Mouse (Mus musculus): ENCODE measurements around the gene Jpt1. TPM values are rescaled to one million over a fixed set of nuclear protein-coding genes. Genes with fewer than 3 reads are reported as not detected.

The Jpt1 gene
- total RNA-seq, 1 experiment: 205 TPM

GRCm38 (mm10) chr11:115448998-115449397 lies 65.2 kb downstream of the Jpt1 start:
- H3K4me3 ChIP-seq (ENCODE audit: insufficient read depth in 1 of 2, low read depth in 1 of 2, low read length in 2 of 2, poor library complexity in 1 of 2, severe bottlenecking in 1 of 2): no peak overlapping the region
- no peaks in the 10 kb centered on the region for H3K9me3 ChIP-seq (ENCODE audit: control insufficient read depth, insufficient read depth, low read depth, low read length)
- no peak for TF ChIP-seq HCFC1 (IDR thresholded peaks at IDR 0.05; ENCODE audit: borderline replicate concordance, insufficient read depth, low read length)
- TF ChIP-seq ZC3H11A (IDR thresholded peaks at IDR 0.05; ENCODE audit: borderline replicate concordance, low read depth, low read length): no peak
- DNase-seq (ENCODE audit: low read depth, low spot score): no peak
- H3K9ac ChIP-seq (ENCODE audit: insufficient read depth, low read depth, low read length, poor library complexity, severe bottlenecking): no peak overlapping the region
- peaks cover 0 to 1% of the 10 kb centered on the region in 2 experiments; a peak in 1 of 4 replicates for H3K4me1 ChIP-seq (ENCODE audit: control insufficient read depth in 2 of 2, insufficient read depth in 2 of 2, low read length in 2 of 2, poor library complexity in 1 of 2)
- in situ Hi-C loops (cut with MboI; ENCODE audit: low sequenced_read_pairs in 2 of 2, unreplicated experiment in 2 of 2): no loop called here
- H3K36me3 ChIP-seq (ENCODE audit: control insufficient read depth, insufficient read depth, low read length, poor library complexity, severe bottlenecking): no peaks in the 10 kb centered on the region
- H3K27ac ChIP-seq (ENCODE audit: insufficient read depth, low read depth, low read length, poor library complexity, severe bottlenecking): no peak overlapping the region

- no peak overlapping the region for H3K27ac ChIP-seq (ENCODE audit: insufficient read depth, low read depth, low read length, poor library complexity, severe bottlenecking)
Measured at GRCm38 (mm10) chr11:115448075-115448474, 66.1 kb downstream of the Jpt1 start.

More at GRCm38 (mm10) chr11:115448075-115448474, 66.1 kb downstream of the Jpt1 start:
- H3K9ac ChIP-seq (ENCODE audit: insufficient read depth, low read depth, low read length, poor library complexity, severe bottlenecking): peak overlapping the region; percentile 42; the same call in 1 of the 2 replicates
- no peaks in the 10 kb centered on the region for H3K9me3 ChIP-seq (ENCODE audit: control insufficient read depth, insufficient read depth, low read depth, low read length)
- H3K36me3 ChIP-seq (ENCODE audit: control insufficient read depth, insufficient read depth, low read length, poor library complexity, severe bottlenecking): no peaks in the 10 kb centered on the region
- in situ Hi-C loops (cut with MboI; ENCODE audit: low sequenced_read_pairs in 2 of 2, unreplicated experiment in 2 of 2): no loop called here
- peaks cover 0 to 1% of the 10 kb centered on the region in 2 experiments; a peak in 1 of 4 replicates for H3K4me1 ChIP-seq (ENCODE audit: control insufficient read depth in 2 of 2, insufficient read depth in 2 of 2, low read length in 2 of 2, poor library complexity in 1 of 2)
- H3K4me3 ChIP-seq (ENCODE audit: insufficient read depth in 1 of 2, low read depth in 1 of 2, low read length in 2 of 2, poor library complexity in 1 of 2, severe bottlenecking in 1 of 2): peak overlapping the region; percentile 51 to 52
- TF ChIP-seq ZC3H11A (IDR thresholded peaks at IDR 0.05; ENCODE audit: borderline replicate concordance, low read depth, low read length): no peak
- TF ChIP-seq CHD2 (IDR thresholded peaks at IDR 0.05; ENCODE audit: low read depth, low read length): no peak
- no peak for TF ChIP-seq MAFK (IDR thresholded peaks at IDR 0.05; ENCODE audit: insufficient read depth, low read depth, low read length)
- no peak for TF ChIP-seq HCFC1 (IDR thresholded peaks at IDR 0.05; ENCODE audit: borderline replicate concordance, insufficient read depth, low read length)
- TF ChIP-seq ZNF384 (IDR thresholded peaks at IDR 0.05; ENCODE audit: low read depth, low read length): no peak
- DNase-seq (ENCODE audit: low read depth, low spot score): no peak

Other genes with a start within 250 kb of the Jpt1 start
- 0.21 and 0.22 TPM in 2 replicates for gene Grin2c, start 247.1 kb downstream of the Jpt1 start, total RNA-seq (2012; rRNA removed)
- gene Fdxr, start 237.3 kb downstream of the Jpt1 start, total RNA-seq (2012; rRNA removed): 12.1 and 21.0 TPM in 2 replicates
- gene Fads6, start 216.7 kb downstream of the Jpt1 start, total RNA-seq (2012; rRNA removed): 2.1 and 3.7 TPM in 2 replicates
- gene Otop2, start 207.2 kb downstream of the Jpt1 start, total RNA-seq (2012; rRNA removed): 0.18 and 0.21 TPM in 2 replicates
- gene Ush1g, start 192.3 kb downstream of the Jpt1 start, total RNA-seq (2012; rRNA removed): 0.11 TPM in 1 of 2 replicates, not detected in the other
- gene Otop3, start 179.7 kb downstream of the Jpt1 start, total RNA-seq (2012; rRNA removed): not detected in 2 replicates
- gene Hid1, start 146.6 kb downstream of the Jpt1 start, total RNA-seq (2012; rRNA removed): 2.4 and 2.8 TPM in 2 replicates
- 8.5 and 10.4 TPM in 2 replicates for gene Cdr2l, start 132.5 kb downstream of the Jpt1 start, total RNA-seq (2012; rRNA removed)
- 79.5 and 89.3 TPM in 2 replicates for gene Mrpl58, start 110.6 kb downstream of the Jpt1 start, total RNA-seq (2012; rRNA removed)
- 275 and 342 TPM in 2 replicates for gene Atp5h, start 94.4 kb downstream of the Jpt1 start, total RNA-seq (2012; rRNA removed)
- gene Kctd2, start 94.3 kb downstream of the Jpt1 start, total RNA-seq (2012; rRNA removed): 14.0 and 19.5 TPM in 2 replicates
- gene Trim80, start 73.8 kb downstream of the Jpt1 start, total RNA-seq (2012; rRNA removed): 0.31 and 0.58 TPM in 2 replicates
- gene Slc16a5, start 51.9 kb downstream of the Jpt1 start, total RNA-seq (2012; rRNA removed): 1.1 and 1.6 TPM in 2 replicates
- gene Armc7, start 38.7 kb downstream of the Jpt1 start, total RNA-seq (2012; rRNA removed): 4.8 and 5.0 TPM in 2 replicates
- gene Nt5c, start 22.5 kb downstream of the Jpt1 start, total RNA-seq (2012; rRNA removed): 37.2 and 50.5 TPM in 2 replicates
- 325 and 579 TPM in 2 replicates for gene Sumo2, start 21.9 kb upstream of the Jpt1 start, total RNA-seq (2012; rRNA removed)
- 279 and 312 TPM in 2 replicates for gene Nup85, start 50.0 kb upstream of the Jpt1 start, total RNA-seq (2012; rRNA removed)
- gene Mrps7, start 89.5 kb upstream of the Jpt1 start, total RNA-seq (2012; rRNA removed): 51.6 and 74.9 TPM in 2 replicates
- 31.7 and 39.7 TPM in 2 replicates for gene Gga3, start 89.7 kb upstream of the Jpt1 start, total RNA-seq (2012; rRNA removed)
- 63.8 and 85.6 TPM in 2 replicates for gene Mif4gd, start 98.6 kb upstream of the Jpt1 start, total RNA-seq (2012; rRNA removed)
- 22.6 and 23.6 TPM in 2 replicates for gene Slc25a19, start 113.9 kb upstream of the Jpt1 start, total RNA-seq (2012; rRNA removed)
- gene Grb2, start 194.2 kb upstream of the Jpt1 start, total RNA-seq (2012; rRNA removed): 16.3 and 24.4 TPM in 2 replicates